Mouse (Mus musculus) brown adipose tissue, adult 24 weeks (tissue): ENCODE results near the gene Hfe. TPM values are rescaled to one million over a fixed set of nuclear protein-coding genes. Genes with fewer than 3 reads are reported as not detected.

Source experiments
- polyA plus RNA-seq: library from polyadenylated mRNA; stranded (reverse); fragments of >200 nt; gene quantifications from 2 replicates; pipeline ENCODE4 v1.2.4, GENCODE M21; 2012; ENCODE audit not compliant: missing spikeins, insufficient read depth, insufficient read length

Hfe gene
- polyA plus RNA-seq, 1 experiment: 30.2 TPM

Other genes with a start within 250 kb of the Hfe start
- gene Btn1a1, start 245.0 kb downstream of the Hfe start, polyA plus RNA-seq: not detected in 2 replicates
- gene Btn2a2, start 222.0 kb downstream of the Hfe start, polyA plus RNA-seq: not detected in 2 replicates
- 69.6 and 128 TPM in 2 replicates for gene Hist1h4h, start 179.8 kb downstream of the Hfe start, polyA plus RNA-seq
- gene Hist1h2af, start 176.9 kb downstream of the Hfe start, polyA plus RNA-seq: not detected in 2 replicates
- not detected in 2 replicates for gene Hist1h3g, start 175.4 kb downstream of the Hfe start, polyA plus RNA-seq
- 1.7 and 2.3 TPM in 2 replicates for gene Hist1h2bh, start 167.5 kb downstream of the Hfe start, polyA plus RNA-seq
- not detected in 2 replicates for gene Hist1h3f, start 166.8 kb downstream of the Hfe start, polyA plus RNA-seq
- not detected in 2 replicates for gene Hist1h4f, start 159.2 kb downstream of the Hfe start, polyA plus RNA-seq
- 0.24 and 1.1 TPM in 2 replicates for gene Hist1h1d, start 157.6 kb downstream of the Hfe start, polyA plus RNA-seq
- 2.8 and 2.9 TPM in 2 replicates for gene Hist1h3e, start 148.5 kb downstream of the Hfe start, polyA plus RNA-seq
- gene Hist1h2ae, start 139.6 kb downstream of the Hfe start, polyA plus RNA-seq: not detected in 2 replicates
- not detected in 2 replicates for gene Hist1h2bg, start 139.5 kb downstream of the Hfe start, polyA plus RNA-seq
- gene Hist1h2bf, start 136.7 kb downstream of the Hfe start, polyA plus RNA-seq: 4.4 TPM in 1 of 2 replicates, not detected in the other
- gene Hist1h2ad, start 136.5 kb downstream of the Hfe start, polyA plus RNA-seq: not detected in 2 replicates
- gene Hist1h3d, start 135.1 kb downstream of the Hfe start, polyA plus RNA-seq: 1.1 and 2.5 TPM in 2 replicates
- gene Hist1h4d, start 129.3 kb downstream of the Hfe start, polyA plus RNA-seq: not detected in 2 replicates
- gene Hist1h2be, start 89.7 kb downstream of the Hfe start, polyA plus RNA-seq: 8.2 and 13.8 TPM in 2 replicates
- 4.0 TPM in 2 replicates for gene Hist1h1e, start 88.3 kb downstream of the Hfe start, polyA plus RNA-seq
- 0.59 and 1.0 TPM in 2 replicates for gene Hist1h2ac, start 26.9 kb downstream of the Hfe start, polyA plus RNA-seq
- 190 and 234 TPM in 2 replicates for gene Hist1h2bc, start 26.7 kb downstream of the Hfe start, polyA plus RNA-seq
- not detected in 2 replicates for gene Hist1h1t, start 15.0 kb downstream of the Hfe start, polyA plus RNA-seq
- gene Hist1h4c, start 12.4 kb downstream of the Hfe start, polyA plus RNA-seq: 2.1 TPM in 1 of 2 replicates, not detected in the other
- 112 and 175 TPM in 2 replicates for gene Hist1h1c, start 28.0 kb upstream of the Hfe start, polyA plus RNA-seq
- not detected in 2 replicates for gene Hist1h3c, start 34.7 kb upstream of the Hfe start, polyA plus RNA-seq
- gene Hist1h2bb, start 35.9 kb upstream of the Hfe start, polyA plus RNA-seq: not detected in 2 replicates
- not detected in 2 replicates for gene Hist1h2ab, start 40.3 kb upstream of the Hfe start, polyA plus RNA-seq
- gene Hist1h3b, start 41.4 kb upstream of the Hfe start, polyA plus RNA-seq: not detected in 2 replicates
- gene Hist1h4b, start 46.2 kb upstream of the Hfe start, polyA plus RNA-seq: not detected in 2 replicates
- gene Hist1h4a, start 50.4 kb upstream of the Hfe start, polyA plus RNA-seq: not detected in 2 replicates
- gene Hist1h3a, start 51.5 kb upstream of the Hfe start, polyA plus RNA-seq: not detected in 2 replicates
- not detected in 2 replicates for gene Hist1h1a, start 52.8 kb upstream of the Hfe start, polyA plus RNA-seq
- gene Trim38, start 59.1 kb upstream of the Hfe start, polyA plus RNA-seq: not detected in 2 replicates
- gene Slc17a2, start 96.1 kb upstream of the Hfe start, polyA plus RNA-seq: not detected in 2 replicates
- gene Slc17a3, start 128.6 kb upstream of the Hfe start, polyA plus RNA-seq: not detected in 2 replicates
- gene Slc17a1, start 156.9 kb upstream of the Hfe start, polyA plus RNA-seq: not detected in 2 replicates
- gene Slc17a4, start 204.2 kb upstream of the Hfe start, polyA plus RNA-seq: not detected in 2 replicates
- gene Hist1h2ba, start 223.3 kb upstream of the Hfe start, polyA plus RNA-seq: not detected in 2 replicates
- not detected in 2 replicates for gene Hist1h2aa, start 223.6 kb upstream of the Hfe start, polyA plus RNA-seq